Mouse (Mus musculus): Measurements from ENCODE around the gene Ankrd36. TPM values are rescaled to one million over a fixed set of nuclear protein-coding genes. Genes with fewer than 3 reads are reported as not detected.

Gene Ankrd36
- polyA plus RNA-seq, 1 experiment from 2014 or later, result 0.96 TPM

GRCm38 (mm10) chr11:5629033-5629432 lies 59.5 kb downstream of the Ankrd36 start:
- Histone ChIP-seq H3K36me3 (ENCODE audit: control insufficient read depth, insufficient read depth, low read length) (no peaks in the 10 kb centered on the region), H3K4me1 (ENCODE audit: control insufficient read depth, insufficient read depth, low read length) (no peaks in the 10 kb centered on the region), H3K27me3 (ENCODE audit: control insufficient read depth, insufficient read depth, low read length) (no peaks in the 10 kb centered on the region; the same call in 1 of the 2 replicates), H3K9me3 (replicated peaks; ENCODE audit: control insufficient read depth, low read length) (no peaks in the 10 kb centered on the region), H3K9ac (ENCODE audit: low read depth, low read length) (no peak overlapping the region), H3K4me2 (no peak overlapping the region), H3K27ac (ENCODE audit: low read depth, low read length) (no peak overlapping the region), H3K4me3 (ENCODE audit: low read depth, low read length) (no peak overlapping the region)
- no peak for ATAC-seq (replicated peaks; ENCODE audit: insufficient number of reproducible peaks, low FRiP score, low TSS enrichment)
- WGBS (ENCODE audit: insufficient replicate concordance), result 20% methylated on average over 15 of the region's 15 CpGs

DNA sequence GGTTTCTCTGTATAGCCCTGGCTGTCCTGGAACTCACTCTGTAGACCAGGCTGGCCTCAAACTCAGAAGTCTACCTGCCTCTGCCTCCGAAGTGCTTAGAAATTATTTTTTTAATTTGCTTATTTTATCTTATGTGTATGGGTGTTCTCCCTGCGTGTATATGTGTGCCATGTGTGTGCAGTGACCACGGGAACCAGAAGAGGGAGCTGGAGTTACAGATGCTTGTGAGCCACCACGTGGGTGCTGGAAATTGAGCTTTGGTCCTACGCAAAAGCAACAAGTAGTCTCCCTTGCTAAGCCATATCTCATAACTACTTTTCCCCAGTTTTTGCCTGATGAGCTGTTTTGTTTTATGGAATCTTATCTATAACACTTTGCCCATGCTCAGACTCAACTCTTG lies 73.6 kb downstream of the Ankrd36 start:
- H3K4me2 ChIP-seq, result no peak overlapping the region
- H3K36me3 ChIP-seq (ENCODE audit: control insufficient read depth, insufficient read depth, low read length), result no peaks in the 10 kb centered on the region
- H3K9ac ChIP-seq (ENCODE audit: low read depth, low read length), result no peak overlapping the region
- no peaks in the 10 kb centered on the region for H3K27me3 ChIP-seq (ENCODE audit: control insufficient read depth, insufficient read depth, low read length)
- WGBS (ENCODE audit: insufficient replicate concordance), result 80% methylated on average over 5 of the region's 5 CpGs
- no peak for ATAC-seq (replicated peaks; ENCODE audit: insufficient number of reproducible peaks, low FRiP score, low TSS enrichment)
- no peaks in the 10 kb centered on the region for H3K4me1 ChIP-seq (ENCODE audit: control insufficient read depth, insufficient read depth, low read length)
- H3K4me3 ChIP-seq (ENCODE audit: low read depth, low read length), result no peak overlapping the region
- H3K27ac ChIP-seq (ENCODE audit: low read depth, low read length), result no peak overlapping the region
- no peaks in the 10 kb centered on the region for H3K9me3 ChIP-seq (replicated peaks; ENCODE audit: control insufficient read depth, low read length)

DNA sequence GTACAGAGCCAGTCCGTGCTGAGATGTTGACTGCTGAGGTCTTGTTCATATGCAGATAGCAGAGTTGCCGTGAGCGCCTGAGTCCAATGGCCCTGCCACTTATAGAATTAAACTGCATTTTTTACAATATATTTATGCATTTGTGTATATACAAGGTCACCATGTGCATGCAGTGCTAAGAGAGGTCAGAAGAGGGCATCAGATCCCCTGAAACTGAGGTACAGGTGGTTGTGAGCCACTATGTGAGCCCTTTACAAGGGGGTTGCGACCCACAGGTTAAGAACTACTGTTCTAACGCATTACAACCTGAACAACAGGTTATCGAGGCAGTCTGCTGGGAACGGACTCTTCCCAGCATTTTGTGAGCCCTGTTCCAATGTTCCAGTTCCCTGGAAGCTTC lies 80.8 kb downstream of the Ankrd36 start:
- no peaks in the 10 kb centered on the region for H3K27me3 ChIP-seq (ENCODE audit: control insufficient read depth, insufficient read depth, low read length)
- ATAC-seq (replicated peaks; ENCODE audit: insufficient number of reproducible peaks, low FRiP score, low TSS enrichment), result no peak

DNA sequence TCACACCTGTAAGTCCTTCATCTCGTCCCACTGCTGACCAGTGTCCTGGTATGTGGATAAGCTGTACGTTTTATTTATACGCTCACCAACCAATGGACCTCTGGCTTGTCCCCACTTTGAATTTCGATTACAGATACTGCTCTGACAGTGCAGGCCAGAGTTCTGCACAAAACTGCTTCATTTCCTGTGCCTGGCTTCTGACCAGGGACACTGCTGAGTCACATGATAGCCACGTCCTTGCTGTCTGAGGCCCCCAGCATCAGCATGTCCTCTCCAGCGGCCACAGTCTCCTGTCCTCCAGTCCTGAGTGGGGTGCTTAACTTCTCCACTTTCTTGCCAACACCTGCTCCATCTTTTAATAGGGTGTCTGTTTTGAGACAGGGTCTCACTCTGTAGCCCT lies 113.1 kb downstream of the Ankrd36 start:
- no peak for ATAC-seq (replicated peaks; ENCODE audit: insufficient number of reproducible peaks, low FRiP score, low TSS enrichment)

More for the DNA sequence above, 80.8 kb downstream of the Ankrd36 start:
- Histone ChIP-seq H3K4me1 (ENCODE audit: control insufficient read depth, insufficient read depth, low read length) (no peaks in the 10 kb centered on the region), H3K9me3 (replicated peaks; ENCODE audit: control insufficient read depth, low read length) (no peaks in the 10 kb centered on the region), H3K9ac (ENCODE audit: low read depth, low read length) (no peak overlapping the region), H3K36me3 (ENCODE audit: control insufficient read depth, insufficient read depth, low read length) (no peaks in the 10 kb centered on the region), H3K4me2 (no peak overlapping the region), H3K4me3 (ENCODE audit: low read depth, low read length) (no peak overlapping the region), H3K27ac (ENCODE audit: low read depth, low read length) (no peak overlapping the region)
- 61% methylated on average over 7 of the region's 7 CpGs for WGBS (ENCODE audit: insufficient replicate concordance)

DNA sequence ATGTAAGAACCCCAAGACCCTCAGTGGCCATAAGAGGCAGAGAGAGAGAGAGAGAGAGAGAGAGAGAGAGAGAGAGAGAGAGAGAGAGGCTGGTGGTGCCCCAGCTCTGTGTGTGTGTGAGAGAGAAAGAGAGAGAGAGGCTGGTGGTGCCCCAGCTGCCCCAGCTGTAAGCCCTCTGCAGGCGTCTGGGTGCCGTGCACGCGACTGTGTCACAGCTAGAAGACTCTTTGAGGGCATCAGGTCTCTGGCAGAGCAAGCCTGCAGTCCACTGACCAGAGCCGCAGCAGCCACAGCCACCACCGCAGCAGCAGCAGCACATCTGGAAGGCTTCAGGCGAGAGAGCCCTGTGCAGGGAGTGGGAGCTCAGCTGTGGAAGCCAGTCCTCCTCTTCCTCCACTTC lies 114.8 kb downstream of the Ankrd36 start:
- H3K27ac ChIP-seq (ENCODE audit: low read depth, low read length), result no peak overlapping the region
- H3K27me3 ChIP-seq (ENCODE audit: control insufficient read depth, insufficient read depth, low read length), result no peaks in the 10 kb centered on the region
- H3K4me1 ChIP-seq (ENCODE audit: control insufficient read depth, insufficient read depth, low read length), result 0 out of 2 replicates have a peak, but pooled peaks cover 3% of the 10 kb centered on the region
- no peak overlapping the region for H3K9ac ChIP-seq (ENCODE audit: low read depth, low read length)
- no peak for ATAC-seq (replicated peaks; ENCODE audit: insufficient number of reproducible peaks, low FRiP score, low TSS enrichment)
- no peak overlapping the region for H3K4me2 ChIP-seq
- H3K9me3 ChIP-seq (replicated peaks; ENCODE audit: control insufficient read depth, low read length), result no peaks in the 10 kb centered on the region
- WGBS (ENCODE audit: insufficient replicate concordance), result 31% methylated on average over 7 of the region's 7 CpGs
- H3K36me3 ChIP-seq (ENCODE audit: control insufficient read depth, insufficient read depth, low read length), result no peaks in the 10 kb centered on the region
- no peak overlapping the region for H3K4me3 ChIP-seq (ENCODE audit: low read depth, low read length)

More for the DNA sequence above, 113.1 kb downstream of the Ankrd36 start:
- Histone ChIP-seq H3K4me1 (ENCODE audit: control insufficient read depth, insufficient read depth, low read length) (0 out of 2 replicates have a peak, but pooled peaks cover 3% of the 10 kb centered on the region), H3K4me3 (ENCODE audit: low read depth, low read length) (no peak overlapping the region), H3K4me2 (no peak overlapping the region), H3K27ac (ENCODE audit: low read depth, low read length) (no peak overlapping the region), H3K36me3 (ENCODE audit: control insufficient read depth, insufficient read depth, low read length) (no peaks in the 10 kb centered on the region), H3K9me3 (replicated peaks; ENCODE audit: control insufficient read depth, low read length) (no peaks in the 10 kb centered on the region), H3K27me3 (ENCODE audit: control insufficient read depth, insufficient read depth, low read length) (no peaks in the 10 kb centered on the region), H3K9ac (ENCODE audit: low read depth, low read length) (no peak overlapping the region)
- WGBS (ENCODE audit: insufficient replicate concordance), result 58% methylated on average over 6 of the region's 6 CpGs

DNA sequence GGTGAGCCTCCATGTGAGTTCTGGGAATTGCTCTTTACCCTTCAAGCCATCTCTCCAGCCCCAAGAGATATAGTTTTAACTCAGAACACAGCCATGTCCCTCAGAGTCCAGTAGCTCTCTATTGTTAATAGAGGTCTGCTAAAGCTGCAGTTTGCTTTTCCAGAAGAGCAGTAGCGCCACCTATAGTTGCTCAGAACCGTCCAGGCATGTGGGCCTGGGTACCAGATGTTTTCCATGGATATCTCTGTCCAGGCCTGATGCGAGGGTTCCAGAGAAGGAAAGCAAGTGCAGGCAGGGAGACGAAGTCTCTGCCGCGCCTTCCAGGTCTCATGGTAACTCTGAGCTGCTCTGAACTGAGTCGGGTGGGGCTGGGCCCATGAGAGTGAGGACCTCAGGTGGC lies 122.3 kb downstream of the Ankrd36 start:
- no peak overlapping the region for H3K9ac ChIP-seq (ENCODE audit: low read depth, low read length)
- no peak overlapping the region for H3K4me2 ChIP-seq
- WGBS (ENCODE audit: insufficient replicate concordance), result 28% methylated on average over 7 of the region's 7 CpGs
- H3K4me3 ChIP-seq (ENCODE audit: low read depth, low read length), result no peak overlapping the region
- ATAC-seq (replicated peaks; ENCODE audit: insufficient number of reproducible peaks, low FRiP score, low TSS enrichment), result no peak
- H3K36me3 ChIP-seq (ENCODE audit: control insufficient read depth, insufficient read depth, low read length), result no peaks in the 10 kb centered on the region
- no peaks in the 10 kb centered on the region for H3K9me3 ChIP-seq (replicated peaks; ENCODE audit: control insufficient read depth, low read length)
- H3K4me1 ChIP-seq (ENCODE audit: control insufficient read depth, insufficient read depth, low read length), result no peaks in the 10 kb centered on the region
- no peaks in the 10 kb centered on the region for H3K27me3 ChIP-seq (ENCODE audit: control insufficient read depth, insufficient read depth, low read length)
- H3K27ac ChIP-seq (ENCODE audit: low read depth, low read length), result no peak overlapping the region

DNA sequence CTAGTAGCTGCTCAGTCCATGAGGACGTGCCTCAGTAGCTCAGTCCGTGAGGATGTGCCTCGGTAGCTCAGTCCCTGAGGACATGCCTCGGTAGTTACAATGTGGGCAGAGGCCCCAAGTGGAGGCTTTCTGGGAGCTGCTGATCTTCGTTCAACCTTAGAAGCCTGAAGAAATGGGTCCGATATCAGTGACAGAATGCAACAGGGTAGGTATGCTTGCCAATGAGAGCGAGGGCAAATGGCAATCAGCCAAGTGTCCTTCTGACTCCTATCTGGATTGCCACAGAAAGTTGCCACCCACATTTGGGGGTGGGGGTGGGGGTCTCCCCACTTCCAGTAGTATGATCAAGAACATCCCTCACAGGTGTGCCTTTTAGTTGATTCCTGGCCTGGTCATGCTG lies 131.3 kb downstream of the Ankrd36 start:
- no peak for ATAC-seq (replicated peaks; ENCODE audit: insufficient number of reproducible peaks, low FRiP score, low TSS enrichment)
- 81% methylated on average over 7 of the region's 7 CpGs for WGBS (ENCODE audit: insufficient replicate concordance)
- Histone ChIP-seq H3K4me1 (ENCODE audit: control insufficient read depth, insufficient read depth, low read length) (no peaks in the 10 kb centered on the region), H3K27me3 (ENCODE audit: control insufficient read depth, insufficient read depth, low read length) (no peaks in the 10 kb centered on the region), H3K36me3 (ENCODE audit: control insufficient read depth, insufficient read depth, low read length) (peaks cover 8% of the 10 kb centered on the region), H3K9ac (ENCODE audit: low read depth, low read length) (no peak overlapping the region), H3K27ac (ENCODE audit: low read depth, low read length) (no peak overlapping the region), H3K9me3 (replicated peaks; ENCODE audit: control insufficient read depth, low read length) (no peaks in the 10 kb centered on the region), H3K4me3 (ENCODE audit: low read depth, low read length) (no peak overlapping the region), H3K4me2 (no peak overlapping the region)

GRCm38 (mm10) chr11:5701300-5701699 lies 131.8 kb downstream of the Ankrd36 start:
- no peak overlapping the region for H3K9ac ChIP-seq (ENCODE audit: low read depth, low read length)
- 78% methylated on average over 2 of the region's 2 CpGs for WGBS (ENCODE audit: insufficient replicate concordance)
- H3K27me3 ChIP-seq (ENCODE audit: control insufficient read depth, insufficient read depth, low read length), result no peaks in the 10 kb centered on the region
- H3K4me3 ChIP-seq (ENCODE audit: low read depth, low read length), result no peak overlapping the region
- H3K4me2 ChIP-seq, result no peak overlapping the region
- H3K4me1 ChIP-seq (ENCODE audit: control insufficient read depth, insufficient read depth, low read length), result peaks cover 3% of the 10 kb centered on the region
- peaks cover 8% of the 10 kb centered on the region for H3K36me3 ChIP-seq (ENCODE audit: control insufficient read depth, insufficient read depth, low read length)
- no peak overlapping the region for H3K27ac ChIP-seq (ENCODE audit: low read depth, low read length)
- H3K9me3 ChIP-seq (replicated peaks; ENCODE audit: control insufficient read depth, low read length), result no peaks in the 10 kb centered on the region
- no peak for ATAC-seq (replicated peaks; ENCODE audit: insufficient number of reproducible peaks, low FRiP score, low TSS enrichment)

- peaks cover 8% of the 10 kb centered on the region for H3K4me1 ChIP-seq (ENCODE audit: control insufficient read depth, insufficient read depth, low read length)
- no peak overlapping the region for H3K4me3 ChIP-seq (ENCODE audit: low read depth, low read length)
- peaks cover 8% of the 10 kb centered on the region for H3K36me3 ChIP-seq (ENCODE audit: control insufficient read depth, insufficient read depth, low read length)
- no peak overlapping the region for H3K9ac ChIP-seq (ENCODE audit: low read depth, low read length)
- no peak overlapping the region for H3K4me2 ChIP-seq
- H3K9me3 ChIP-seq (replicated peaks; ENCODE audit: control insufficient read depth, low read length), result no peaks in the 10 kb centered on the region
- H3K27me3 ChIP-seq (ENCODE audit: control insufficient read depth, insufficient read depth, low read length), result no peaks in the 10 kb centered on the region
- 79% methylated on average over 1 of the region's 1 CpGs for WGBS (ENCODE audit: insufficient replicate concordance)
- ATAC-seq (replicated peaks; ENCODE audit: insufficient number of reproducible peaks, low FRiP score, low TSS enrichment), result no peak
- H3K27ac ChIP-seq (ENCODE audit: low read depth, low read length), result no peak overlapping the region
Measured at GRCm38 (mm10) chr11:5701821-5702220, 132.3 kb downstream of the Ankrd36 start.

Data from heart, embryonic 11.5 days (tissue).